Mouse (Mus musculus): ENCODE results near the gene Acbd3. TPM values are rescaled to one million over a fixed set of nuclear protein-coding genes. Genes with fewer than 3 reads are reported as not detected.

Gene Acbd3
- polyA plus RNA-seq, 1 experiment from 2014 or later: 24.9 TPM

GRCm38 (mm10) chr1:180776494-180776893 lies 50.7 kb downstream of the Acbd3 start:
- Histone ChIP-seq H3K4me3 (no peak overlapping the region), H3K27me3 (peaks cover 13% of the 10 kb centered on the region; the same call in 1 of the 2 replicates), H3K36me3 (no peaks in the 10 kb centered on the region), H3K9me3 (no peaks in the 10 kb centered on the region), H3K4me2 (no peak overlapping the region), H3K27ac (peak overlapping the region; percentile 44; the same call in 1 of the 2 replicates), H3K4me1 (replicated peaks) (peaks cover 19% of the 10 kb centered on the region), H3K9ac (no peak overlapping the region)
- ATAC-seq (ENCODE audit: low FRiP score): no peak
- WGBS: 91% methylated on average over 6 of the region's 6 CpGs

- peak; percentile 33 for ATAC-seq (ENCODE audit: low FRiP score)
- no peaks in the 10 kb centered on the region for H3K9me3 ChIP-seq
- peak overlapping the region; percentile 68 for H3K4me3 ChIP-seq
- peak overlapping the region; percentile 91 for H3K27ac ChIP-seq
- H3K27me3 ChIP-seq: peaks cover 13% of the 10 kb centered on the region; the same call in 1 of the 2 replicates
- H3K4me1 ChIP-seq (replicated peaks): peaks cover 19% of the 10 kb centered on the region
- WGBS: 4% methylated on average over 10 of the region's 10 CpGs
- peak overlapping the region; percentile 95 for H3K4me2 ChIP-seq
- H3K36me3 ChIP-seq: no peaks in the 10 kb centered on the region
- H3K9ac ChIP-seq: peak overlapping the region; percentile 86
Measured at GRCm38 (mm10) chr1:180777289-180777659, 51.4 kb downstream of the Acbd3 start.

- peak overlapping the region; percentile 91 for H3K27ac ChIP-seq
- peak; percentile 87 for ATAC-seq (ENCODE audit: low FRiP score)
- WGBS: under 1% methylated on average over 56 of the region's 56 CpGs
- H3K36me3 ChIP-seq: no peaks in the 10 kb centered on the region
- peaks cover 13% of the 10 kb centered on the region; the same call in 1 of the 2 replicates for H3K27me3 ChIP-seq
- peak overlapping the region; percentile 68 for H3K4me3 ChIP-seq
- no peaks in the 10 kb centered on the region for H3K9me3 ChIP-seq
- peaks cover 19% of the 10 kb centered on the region for H3K4me1 ChIP-seq (replicated peaks)
- peak overlapping the region; percentile 95 for H3K4me2 ChIP-seq
- H3K9ac ChIP-seq: peak overlapping the region; percentile 86
Measured at GRCm38 (mm10) chr1:180777660-180778402, 52.0 kb downstream of the Acbd3 start.

- peaks cover 23% of the 10 kb centered on the region for H3K4me1 ChIP-seq (replicated peaks)
- H3K36me3 ChIP-seq: no peaks in the 10 kb centered on the region
- peak; percentile 38 for ATAC-seq (ENCODE audit: low FRiP score)
- peak overlapping the region; percentile 95 for H3K4me2 ChIP-seq
- no peaks in the 10 kb centered on the region for H3K9me3 ChIP-seq
- peaks cover 13% of the 10 kb centered on the region; the same call in 1 of the 2 replicates for H3K27me3 ChIP-seq
- peak overlapping the region; percentile 68 for H3K4me3 ChIP-seq
- H3K9ac ChIP-seq: peak overlapping the region; percentile 86
- H3K27ac ChIP-seq: peak overlapping the region; percentile 91; the same call in 1 of the 2 replicates
- 1% methylated on average over 13 of the region's 13 CpGs for WGBS
Measured at GRCm38 (mm10) chr1:180778403-180778754, 52.5 kb downstream of the Acbd3 start.

- Histone ChIP-seq H3K9me3 (no peaks in the 10 kb centered on the region), H3K36me3 (no peaks in the 10 kb centered on the region), H3K9ac (no peak overlapping the region), H3K4me3 (peak overlapping the region; percentile 68), H3K27ac (no peak overlapping the region), H3K4me1 (replicated peaks) (peaks cover 28% of the 10 kb centered on the region), H3K4me2 (peak overlapping the region; percentile 95; the same call in 1 of the 2 replicates), H3K27me3 (peaks cover 13% of the 10 kb centered on the region; the same call in 1 of the 2 replicates)
- 83% methylated on average over 10 of the region's 10 CpGs for WGBS
- ATAC-seq (ENCODE audit: low FRiP score): no peak
Measured at GRCm38 (mm10) chr1:180778941-180779340, 53.1 kb downstream of the Acbd3 start.

- Histone ChIP-seq H3K9ac (no peak overlapping the region), H3K4me1 (replicated peaks) (peaks cover 28% of the 10 kb centered on the region), H3K27ac (no peak overlapping the region), H3K4me2 (no peak overlapping the region), H3K36me3 (no peaks in the 10 kb centered on the region), H3K27me3 (peaks cover 13% of the 10 kb centered on the region; the same call in 1 of the 2 replicates), H3K4me3 (no peak overlapping the region), H3K9me3 (no peaks in the 10 kb centered on the region)
- WGBS: 93% methylated on average over 8 of the region's 8 CpGs
- ATAC-seq (ENCODE audit: low FRiP score): no peak
Measured at GRCm38 (mm10) chr1:180780291-180780690, 54.4 kb downstream of the Acbd3 start.

DNA sequence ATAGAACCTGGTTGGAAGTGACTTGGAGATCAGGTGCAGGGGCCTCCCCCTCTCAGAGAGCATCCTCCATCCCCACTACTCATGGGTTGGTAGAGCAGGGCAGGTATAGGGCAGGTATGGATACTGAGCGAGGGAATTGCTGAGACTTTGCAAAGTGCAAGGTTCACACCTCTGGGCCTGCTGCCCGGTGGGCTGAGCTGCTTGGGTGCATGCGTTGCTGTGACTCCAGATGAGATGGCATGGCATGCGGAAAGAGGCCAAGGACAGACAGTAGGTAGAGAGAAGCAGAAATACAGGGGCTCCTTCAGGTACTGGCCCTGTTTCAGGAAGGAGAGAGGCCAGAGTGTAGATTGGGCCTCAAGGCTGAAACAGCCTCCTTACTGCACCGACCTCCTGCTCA lies 55.4 kb downstream of the Acbd3 start:
- Histone ChIP-seq H3K27ac (no peak overlapping the region), H3K9ac (no peak overlapping the region), H3K27me3 (peaks cover 13% of the 10 kb centered on the region; the same call in 1 of the 2 replicates), H3K4me1 (replicated peaks) (peaks cover 20% of the 10 kb centered on the region), H3K9me3 (no peaks in the 10 kb centered on the region), H3K4me3 (no peak overlapping the region), H3K4me2 (no peak overlapping the region), H3K36me3 (no peaks in the 10 kb centered on the region)
- ATAC-seq (ENCODE audit: low FRiP score): no peak
- 86% methylated on average over 5 of the region's 5 CpGs for WGBS

- H3K36me3 ChIP-seq: no peaks in the 10 kb centered on the region
- peaks cover 13% of the 10 kb centered on the region; the same call in 1 of the 2 replicates for H3K27me3 ChIP-seq
- H3K27ac ChIP-seq: peak overlapping the region; percentile 56
- H3K9ac ChIP-seq: 0 out of 2 replicates have a peak overlapping the region, but pooled peaks have one; percentile 10
- ATAC-seq (ENCODE audit: low FRiP score): no peak
- no peak overlapping the region for H3K4me3 ChIP-seq
- peaks cover 9% of the 10 kb centered on the region for H3K4me1 ChIP-seq (replicated peaks)
- WGBS: 67% methylated on average over 9 of the region's 9 CpGs
- H3K9me3 ChIP-seq: 0 out of 2 replicates have a peak, but pooled peaks cover 2% of the 10 kb centered on the region
- no peak overlapping the region for H3K4me2 ChIP-seq
Measured at GRCm38 (mm10) chr1:180782906-180783579, 57.2 kb downstream of the Acbd3 start.

DNA sequence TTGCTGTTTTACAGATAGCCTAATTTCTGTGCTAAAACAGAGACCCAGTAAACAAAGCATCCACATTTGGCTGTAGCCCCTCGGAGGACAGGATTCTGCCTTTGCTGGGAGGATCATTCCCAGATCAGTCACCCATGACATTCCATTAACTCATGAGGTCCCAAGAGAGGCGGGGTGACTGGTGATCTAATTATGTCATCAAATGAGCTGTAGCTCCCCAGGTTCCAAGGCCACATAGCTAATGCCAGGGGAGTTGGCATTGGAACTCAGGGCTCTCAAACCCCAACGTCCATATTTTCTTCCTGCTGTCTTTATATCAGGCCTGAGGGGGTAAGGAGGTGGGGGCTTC lies 57.7 kb downstream of the Acbd3 start:
- 0 out of 2 replicates have a peak, but pooled peaks cover 3% of the 10 kb centered on the region for H3K9me3 ChIP-seq
- peak; percentile 22; the same call in 1 of the 2 replicates for ATAC-seq (ENCODE audit: low FRiP score)
- peaks cover 13% of the 10 kb centered on the region; the same call in 1 of the 2 replicates for H3K27me3 ChIP-seq
- H3K4me3 ChIP-seq: no peak overlapping the region
- H3K9ac ChIP-seq: 0 out of 2 replicates have a peak overlapping the region, but pooled peaks have one; percentile 10
- H3K4me2 ChIP-seq: no peak overlapping the region
- WGBS: 14% methylated on average over 3 of the region's 3 CpGs
- peak overlapping the region; percentile 56 for H3K27ac ChIP-seq
- H3K4me1 ChIP-seq (replicated peaks): peaks cover 9% of the 10 kb centered on the region
- H3K36me3 ChIP-seq: no peaks in the 10 kb centered on the region

DNA sequence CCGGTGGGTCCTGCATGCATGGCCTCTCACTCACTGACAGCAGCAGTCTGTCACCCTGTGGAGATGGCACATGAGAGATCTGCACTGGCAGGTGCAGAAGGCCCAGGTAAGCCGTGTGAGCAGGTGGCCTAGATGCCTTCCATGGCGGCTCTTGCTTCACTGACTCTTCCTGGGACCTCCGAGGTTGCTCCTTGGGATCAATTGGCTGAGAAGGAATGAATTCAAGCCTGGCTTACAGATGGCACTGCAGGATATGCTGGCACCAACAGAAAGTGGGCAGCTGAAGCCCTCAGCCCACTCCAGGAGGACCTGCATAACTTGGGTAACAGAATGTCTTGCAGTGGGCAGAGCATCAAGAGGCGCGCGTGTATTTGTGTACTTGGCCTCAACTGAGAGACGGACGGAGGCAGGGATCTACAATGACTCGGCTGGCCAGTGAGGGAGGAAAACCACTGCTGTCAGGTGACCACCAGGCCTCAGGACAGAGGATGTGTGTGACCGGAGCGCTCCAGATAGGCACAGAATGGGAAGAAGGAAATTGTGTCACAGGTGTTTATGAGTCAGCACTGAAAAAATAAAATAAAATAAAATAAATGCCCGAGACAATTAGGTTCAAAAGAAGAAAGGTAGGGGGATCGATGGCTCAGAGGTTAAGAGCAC lies 66.1 kb downstream of the Acbd3 start:
- whole genome bisulfite sequencing: 85% methylated on average over 14 of the region's 14 CpGs
- no peak for ATAC-seq (ENCODE audit: low FRiP score)
- H3K4me1 ChIP-seq (replicated peaks): peaks cover 13% of the 10 kb centered on the region

DNA sequence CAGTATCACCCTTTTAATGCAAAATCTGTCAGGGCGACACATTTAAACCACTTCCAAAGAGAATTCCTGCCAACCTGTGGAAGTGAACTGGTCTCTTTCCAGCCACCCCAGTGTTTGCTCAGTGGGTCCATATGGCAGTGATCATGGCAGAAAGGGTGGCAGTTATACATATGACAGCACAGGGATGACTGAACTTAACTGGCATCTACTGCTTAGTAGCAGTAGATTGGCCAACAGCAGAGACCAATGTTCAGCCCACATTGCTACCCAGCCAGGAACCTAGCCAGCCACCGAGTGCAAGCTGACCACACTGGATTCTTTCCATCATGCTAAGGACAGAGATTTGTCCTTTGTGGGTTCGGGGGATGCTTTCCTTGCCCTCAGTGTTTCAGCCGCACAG lies 67.0 kb downstream of the Acbd3 start:
- H3K4me2 ChIP-seq: no peak overlapping the region
- 0 out of 2 replicates have a peak, but pooled peaks cover 3% of the 10 kb centered on the region for H3K9me3 ChIP-seq
- no peak for ATAC-seq (ENCODE audit: low FRiP score)
- no peak overlapping the region for H3K4me3 ChIP-seq
- H3K4me1 ChIP-seq (replicated peaks): peaks cover 13% of the 10 kb centered on the region
- 90% methylated on average over 4 of the region's 4 CpGs for WGBS
- no peak overlapping the region for H3K27ac ChIP-seq
- no peak overlapping the region for H3K9ac ChIP-seq
- no peaks in the 10 kb centered on the region for H3K36me3 ChIP-seq
- 0 out of 2 replicates have a peak, but pooled peaks cover 11% of the 10 kb centered on the region for H3K27me3 ChIP-seq

More for the DNA sequence above, 66.1 kb downstream of the Acbd3 start:
- Histone ChIP-seq H3K27me3 (0 out of 2 replicates have a peak, but pooled peaks cover 11% of the 10 kb centered on the region), H3K36me3 (no peaks in the 10 kb centered on the region), H3K4me3 (no peak overlapping the region), H3K4me2 (no peak overlapping the region), H3K9ac (no peak overlapping the region), H3K27ac (no peak overlapping the region), H3K9me3 (0 out of 2 replicates have a peak, but pooled peaks cover 3% of the 10 kb centered on the region)
